Mouse (Mus musculus) kidney, adult 11 months (tissue): Measurements from ENCODE around the gene Dnah1.

ENCODE experiments used
- DNase-seq: peaks from one replicate; pipeline ENCODE4 v3.0.0; 2022

Dnah1 gene

GRCm38 (mm10) chr14:31233070-31233995, 90.4 kb downstream of the Dnah1 start:
- DNase-seq: peak; percentile 63

- no peak for DNase-seq
Measured at GRCm38 (mm10) chr14:31232404-31233069, 91.2 kb downstream of the Dnah1 start.

- no peak for DNase-seq
Measured at GRCm38 (mm10) chr14:31230442-31230841, 93.3 kb downstream of the Dnah1 start.

GRCm38 (mm10) chr14:31228234-31228633, 95.5 kb downstream of the Dnah1 start:
- DNase-seq: peak; percentile 51

- no peak for DNase-seq
Measured at GRCm38 (mm10) chr14:31226978-31227377, 96.7 kb downstream of the Dnah1 start.

GRCm38 (mm10) chr14:31217666-31218065, 106.0 kb downstream of the Dnah1 start, which contains the start of gene Sema3g:
Gene Sema3g (plus strand): TSS chr14:31217860.
- DNase-seq: peak; percentile 76

GRCm38 (mm10) chr14:31216846-31217245, 106.8 kb downstream of the Dnah1 start, which contains the start of gene Nisch:
Gene Nisch (minus strand): TSS chr14:31216946.
- DNase-seq: no peak

- DNase-seq: peak; percentile 52
Measured at GRCm38 (mm10) chr14:31215157-31216002, 108.3 kb downstream of the Dnah1 start.

- no peak for DNase-seq
Measured at GRCm38 (mm10) chr14:31214684-31215083, 109.0 kb downstream of the Dnah1 start.

- no peak for DNase-seq
Measured at GRCm38 (mm10) chr14:31213868-31214267, 109.8 kb downstream of the Dnah1 start.

GRCm38 (mm10) chr14:31212499-31212898, 111.2 kb downstream of the Dnah1 start:
- DNase-seq: no peak

- DNase-seq: no peak
Measured at GRCm38 (mm10) chr14:31211854-31212253, 111.8 kb downstream of the Dnah1 start.
